ENCODE assay signal across 12 mouse cellular contexts in the genomic region with DNA sequence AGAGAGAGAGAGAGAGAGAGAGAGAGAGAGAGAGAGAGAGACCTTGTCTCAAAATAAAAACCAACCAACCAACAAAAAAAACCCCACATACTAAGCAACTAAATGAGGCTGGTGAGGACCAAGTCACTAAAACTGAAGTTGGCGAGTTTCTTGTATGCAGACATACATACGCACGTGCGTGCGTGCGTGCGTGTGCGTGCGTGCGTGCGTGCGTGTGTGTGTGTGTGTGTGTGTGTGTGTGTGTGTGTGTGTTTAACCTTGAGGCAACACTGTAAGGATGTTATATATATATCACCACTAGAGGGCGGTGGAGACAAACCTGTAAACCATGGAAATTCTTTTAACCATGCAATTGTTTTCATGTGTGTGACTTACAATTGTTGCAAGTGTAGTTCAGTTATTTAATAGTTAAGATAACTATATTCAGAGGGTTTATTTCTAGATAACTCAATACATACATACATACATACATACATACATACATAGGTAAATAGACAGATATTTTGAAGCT. TPM values are rescaled to one million over a fixed set of nuclear protein-coding genes. Genes with fewer than 3 reads are reported as not detected.
DNase-seq lines count a peak whose midpoint lies in the region; ATAC-seq and TF ChIP-seq lines count a peak whose summit lies in the region.
"Had no signal": no experiment of that assay in that cellular context is flagged by ENCODE, and none has a peak within 500 bp of the region (broad histone marks: within the 10 kb centered on the region; RNA-seq: fewer than 3 reads in every experiment).

No protein-coding gene starts in this region.

- WGBS in kidney, adult 2 months, result 87% methylated on average over 13 of the region's 13 CpGs
- 91% methylated on average over 13 of the region's 13 CpGs for WGBS in kidney, embryonic 14.5 days
- WGBS in neural tube, embryonic 15.5 days, result 84% methylated on average over 13 of the region's 13 CpGs

- ATAC-seq in kidney, embryonic 14.5 days (ENCODE audit: low FRiP score, low TSS enrichment), result no peak
- ATAC-seq in neural tube, embryonic 15.5 days (ENCODE audit: low FRiP score), result no peak

- no peaks in the 10 kb centered on the region for H3K9me3 ChIP-seq in kidney, embryonic 14.5 days (ENCODE audit: control insufficient read depth, low read length)
- H3K9me3 ChIP-seq in neural tube, embryonic 15.5 days (replicated peaks), result no peaks in the 10 kb centered on the region
- H3K9me3 ChIP-seq: hindbrain, embryonic 13.5 days; limb, embryonic 13.5 days had no signal

- H3K4me3 ChIP-seq in kidney, adult 2 months (ENCODE audit: insufficient read depth, low read depth, low read length), result no peak overlapping the region
- no peak overlapping the region for H3K4me3 ChIP-seq in kidney, embryonic 14.5 days (ENCODE audit: low read length)
- no peak overlapping the region for H3K4me3 ChIP-seq in testis, adult 2 months (ENCODE audit: control insufficient read depth, low read depth, low read length)
- H3K4me3 ChIP-seq in neural tube, embryonic 15.5 days (replicated peaks), result no peak overlapping the region
- H3K4me3 ChIP-seq: hindbrain, embryonic 13.5 days; limb, embryonic 13.5 days; myocyte had no signal

- TF ChIP-seq CTCF in kidney, adult 2 months (conservative IDR thresholded peaks at IDR 0.05; ENCODE audit: insufficient read depth, insufficient read length, low read depth, low read length), result no peak
- peak; percentile 50 for TF ChIP-seq CTCF in testis, adult 2 months (IDR thresholded peaks at IDR 0.05; ENCODE audit: control insufficient read depth, insufficient read depth, insufficient replicate concordance, low read depth, low read length)

- no peak overlapping the region for H3K4me2 ChIP-seq in kidney, embryonic 14.5 days (replicated peaks; ENCODE audit: low read depth, low read length)
- no peak overlapping the region for H3K4me2 ChIP-seq in neural tube, embryonic 15.5 days
- H3K4me2 ChIP-seq: hindbrain, embryonic 13.5 days; limb, embryonic 13.5 days had no signal

- no peak overlapping the region for H3K27ac ChIP-seq in kidney, adult 2 months (ENCODE audit: insufficient read depth, low read depth, low read length)
- no peak overlapping the region for H3K27ac ChIP-seq in kidney, embryonic 14.5 days (ENCODE audit: low read depth, low read length)
- H3K27ac ChIP-seq in testis, adult 2 months (ENCODE audit: control insufficient read depth, insufficient read depth, low read depth, low read length), result no peak overlapping the region
- no peak overlapping the region for H3K27ac ChIP-seq in neural tube, embryonic 15.5 days (replicated peaks)
- H3K27ac ChIP-seq: hindbrain, embryonic 13.5 days; limb, embryonic 13.5 days had no signal

- no peaks in the 10 kb centered on the region for H3K27me3 ChIP-seq in kidney, adult 2 months (replicated peaks; ENCODE audit: control insufficient read depth, insufficient read depth, low read length)
- no peaks in the 10 kb centered on the region for H3K27me3 ChIP-seq in kidney, embryonic 14.5 days (ENCODE audit: control insufficient read depth, insufficient read depth, low read length)
- H3K27me3 ChIP-seq in testis, adult 2 months (ENCODE audit: control insufficient read depth, insufficient read depth, low read length), result no peaks in the 10 kb centered on the region
- H3K27me3 ChIP-seq in neural tube, embryonic 15.5 days (replicated peaks), result no peaks in the 10 kb centered on the region
- H3K27me3 ChIP-seq: hindbrain, embryonic 13.5 days; limb, embryonic 13.5 days had no signal

- H3K36me3 ChIP-seq in kidney, adult 2 months (ENCODE audit: control insufficient read depth, insufficient read depth, low read length), result no peaks in the 10 kb centered on the region
- H3K36me3 ChIP-seq in kidney, embryonic 14.5 days (ENCODE audit: control insufficient read depth, insufficient read depth, low read length), result no peaks in the 10 kb centered on the region
- H3K36me3 ChIP-seq in testis, adult 2 months (ENCODE audit: control insufficient read depth, insufficient read depth, low read length), result no peaks in the 10 kb centered on the region
- H3K36me3 ChIP-seq in neural tube, embryonic 15.5 days, result no peaks in the 10 kb centered on the region
- H3K36me3 ChIP-seq: hindbrain, embryonic 13.5 days; limb, embryonic 13.5 days had no signal

- H3K4me1 ChIP-seq in kidney, adult 2 months (ENCODE audit: control insufficient read depth, insufficient read depth, low read length), result no peaks in the 10 kb centered on the region
- H3K4me1 ChIP-seq in kidney, embryonic 14.5 days (ENCODE audit: control insufficient read depth, insufficient read depth, low read length), result no peaks in the 10 kb centered on the region
- H3K4me1 ChIP-seq in testis, adult 2 months (ENCODE audit: control insufficient read depth, insufficient read depth, low read length), result peaks cover 2% of the 10 kb centered on the region; the same call in 1 of the 2 replicates
- H3K4me1 ChIP-seq in neural tube, embryonic 15.5 days, result no peaks in the 10 kb centered on the region
- H3K4me1 ChIP-seq: hindbrain, embryonic 13.5 days had no signal

- peak; percentile 19 for DNase-seq in kidney, adult 2 months
- no peak for DNase-seq in testis, postnatal 14 days (ENCODE audit: low spot score)
- peak; percentile 43 for DNase-seq in adipocyte (ENCODE audit: low spot score)
- DNase-seq in retina, postnatal 1 day, result peak; percentile 77
- no peak for DNase-seq in T-cell, adult 2 months (ENCODE audit: low spot score)
- DNase-seq: spleen, adult 18-20 months had no signal

- H3K9ac ChIP-seq in kidney, embryonic 14.5 days (ENCODE audit: low read depth, low read length), result no peak overlapping the region
- no peak overlapping the region for H3K9ac ChIP-seq in neural tube, embryonic 15.5 days (replicated peaks)
- H3K9ac ChIP-seq: hindbrain, embryonic 13.5 days; limb, embryonic 13.5 days had no signal

- TF ChIP-seq POLR2A in kidney, adult 2 months (IDR thresholded peaks at IDR 0.05; ENCODE audit: low read depth, low read length), result no peak
- no peak for TF ChIP-seq POLR2A in testis, adult 2 months (IDR thresholded peaks at IDR 0.05; ENCODE audit: control insufficient read depth, low read depth, low read length)

RNA-seq across cellular contexts. Expression of a gene that starts 14.2 kb away (rescaled TPM):
- 1.7 and 2.6 TPM in 2 replicates for polyA plus RNA-seq in kidney, adult 2 months (2012; rRNA removed)
- polyA plus RNA-seq in kidney, embryonic 14.5 days (2014; fragmentation: Nextera tagmentation; extraction: Ambion mirVana), result 547 and 584 TPM in 2 replicates
- 49.2 and 49.5 TPM in 2 replicates for polyA plus RNA-seq in testis, adult 2 months (2012; rRNA removed)
- 54.8 and 142 TPM in 2 replicates for polyA plus RNA-seq in neural tube, embryonic 15.5 days (2015; fragmentation: Nextera tagmentation; extraction: Ambion mirVana)

RNA-seq across cellular contexts. Expression of a gene that starts 31.6 kb away (rescaled TPM):
- polyA plus RNA-seq in kidney, adult 2 months (2012; rRNA removed), result 37.3 and 39.1 TPM in 2 replicates
- 34.8 and 48.9 TPM in 2 replicates for polyA plus RNA-seq in kidney, embryonic 14.5 days (2014; fragmentation: Nextera tagmentation; extraction: Ambion mirVana)
- 3.4 and 3.6 TPM in 2 replicates for polyA plus RNA-seq in testis, adult 2 months (2012; rRNA removed)
- polyA plus RNA-seq in neural tube, embryonic 15.5 days (2015; fragmentation: Nextera tagmentation; extraction: Ambion mirVana), result 84.8 and 89.5 TPM in 2 replicates

Comparison
In these comparisons a context has a peak if more than half of its experiments do, and no peak if none do; other contexts are left out.
1. RNA of a gene that starts 14.2 kb away (polyA plus RNA-seq): 547 to 584 TPM in kidney, embryonic 14.5 days, 54.8 to 142 TPM in neural tube, embryonic 15.5 days and 49.2 to 49.5 TPM in testis, adult 2 months; 1.7 to 2.6 TPM in kidney, adult 2 months; every median in the first group is over 10 times any median in the second.
2. DNase-seq: peak in kidney, adult 2 months (single experiment), adipocyte (single experiment) and retina, postnatal 1 day (single experiment); none in testis, postnatal 14 days (single experiment) and T-cell, adult 2 months (single experiment).